Mouse (Mus musculus) cortical plate, adult 2 months (tissue): ENCODE data around the gene Pcmt1.

Source experiments
- CTCF ChIP-seq: fragments of 200-500 bp; IDR thresholded peaks from 2 replicates; pipeline ENCODE4 v1.5.1; 2011; ENCODE audit warnings: mild to moderate bottlenecking, control low read depth, low read length; ENCODE audit not compliant: insufficient read depth; ENCODE audit errors: extremely low read depth
- POLR2A ChIP-seq: fragments of 200-500 bp; IDR thresholded peaks from 2 replicates; pipeline ENCODE4 v1.6.1; 2011; ENCODE audit warnings: mild to moderate bottlenecking, low read length, control low read depth; ENCODE audit not compliant: insufficient read depth; ENCODE audit errors: extremely low read depth

DNA sequence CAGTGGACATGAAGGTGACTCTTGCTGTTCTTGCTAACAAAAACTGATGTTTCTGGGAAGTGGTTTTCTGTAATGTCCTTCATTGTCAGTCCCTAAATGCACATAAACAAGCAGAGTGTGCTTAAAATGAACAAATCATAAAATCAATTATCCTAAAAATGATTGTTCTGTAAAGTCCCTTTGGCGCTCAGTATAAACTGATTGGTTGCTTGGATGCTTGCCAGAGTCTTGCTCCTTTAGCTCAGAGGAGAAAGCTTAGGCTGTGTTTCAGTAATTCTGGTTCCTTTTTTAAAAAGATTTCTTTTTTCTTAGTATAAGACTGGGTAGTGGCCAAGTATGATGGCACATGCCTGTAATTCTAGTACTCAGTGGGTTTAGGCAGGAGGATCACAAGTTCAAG, 84.7 kb downstream of the Pcmt1 start:
- TF ChIP-seq CTCF (no peak), POLR2A (no peak)
